Mouse (Mus musculus) testis, adult 2 months (tissue): ENCODE results near the gene Jakmip3. TPM values are rescaled to one million over a fixed set of nuclear protein-coding genes. Genes with fewer than 3 reads are reported as not detected.
A peak's percentile ranks its signal among the peaks of the same experiment; 100 is the strongest.

Experiments
- H3K27ac ChIP-seq: fragments of 200-500 bp; 2 replicates; pipeline ENCODE4 v1.5.1; 2012; ENCODE audit warnings: low read depth, low read length; ENCODE audit not compliant: control insufficient read depth, insufficient read depth
- H3K27me3 ChIP-seq: fragments of 200-500 bp; 2 replicates; pipeline ENCODE4 v1.6.1; 2012; ENCODE audit warnings: mild to moderate bottlenecking, low read length, moderate library complexity; ENCODE audit not compliant: control insufficient read depth, insufficient read depth
- H3K36me3 ChIP-seq: fragments of 200-500 bp; 2 replicates; pipeline ENCODE4 v1.6.1; 2012; ENCODE audit warnings: mild to moderate bottlenecking, low read length; ENCODE audit not compliant: control insufficient read depth, insufficient read depth
- H3K4me1 ChIP-seq: fragments of 200-500 bp; 2 replicates; pipeline ENCODE4 v1.6.1; 2012; ENCODE audit warnings: low read length; ENCODE audit not compliant: control insufficient read depth, insufficient read depth
- H3K4me3 ChIP-seq: fragments of 200-500 bp; 2 replicates; pipeline ENCODE4 v1.5.1; 2012; ENCODE audit warnings: low read depth, mild to moderate bottlenecking, low read length, moderate library complexity, mixed read lengths; ENCODE audit not compliant: control insufficient read depth
- CTCF ChIP-seq: fragments of 200-500 bp; IDR thresholded peaks from 2 replicates; pipeline ENCODE4 v1.5.1; 2012; ENCODE audit warnings: low read depth, mild to moderate bottlenecking, inconsistent platforms, low read length, moderate library complexity; ENCODE audit not compliant: control insufficient read depth, insufficient read depth, insufficient replicate concordance
- POLR2A ChIP-seq: fragments of 200-500 bp; IDR thresholded peaks from 2 replicates; pipeline ENCODE4 v1.6.1; 2012; ENCODE audit warnings: low read depth, mild to moderate bottlenecking, inconsistent platforms, low read length, moderate library complexity; ENCODE audit not compliant: control insufficient read depth
- polyA plus RNA-seq: library from polyadenylated mRNA; depleted of rRNA; stranded (reverse); fragments of >200 nt; gene quantifications from 2 replicates; pipeline ENCODE4 v1.2.3, GENCODE M21; 2012

The Jakmip3 gene
- polyA plus RNA-seq, 1 experiment, result 3.6 TPM

GRCm38 (mm10) chr7:138908768-138909276 is 31.7 kb upstream of the Jakmip3 start:
- Histone ChIP-seq H3K27ac (peak overlapping the region; percentile 93), H3K36me3 (no peaks in the 10 kb centered on the region), H3K27me3 (no peaks in the 10 kb centered on the region), H3K4me1 (peaks cover 13% of the 10 kb centered on the region), H3K4me3 (peak overlapping the region; percentile 99)
- TF ChIP-seq CTCF (no peak), POLR2A (no peak)

GRCm38 (mm10) chr7:138909277-138910192 is 31.0 kb upstream of the Jakmip3 start, which contains the start of gene Bnip3:
Gene Bnip3 (minus strand): TSS chr7:138909519.
- no peaks in the 10 kb centered on the region for H3K36me3 ChIP-seq
- TF ChIP-seq CTCF (no peak), POLR2A (peak; percentile 87)
- peaks cover 13% of the 10 kb centered on the region for H3K4me1 ChIP-seq
- H3K27me3 ChIP-seq, result no peaks in the 10 kb centered on the region
- H3K4me3 ChIP-seq, result peak within 1 kb of the TSS; percentile 99
- H3K27ac ChIP-seq, result peak within 1 kb of the TSS; percentile 93

GRCm38 (mm10) chr7:138910193-138910562 is 30.4 kb upstream of the Jakmip3 start:
- no peaks in the 10 kb centered on the region for H3K36me3 ChIP-seq
- H3K27me3 ChIP-seq, result no peaks in the 10 kb centered on the region
- H3K27ac ChIP-seq, result peak overlapping the region; percentile 54
- peak overlapping the region; percentile 88 for H3K4me3 ChIP-seq
- TF ChIP-seq CTCF, result no peak
- no peak for TF ChIP-seq POLR2A
- H3K4me1 ChIP-seq, result peaks cover 13% of the 10 kb centered on the region

GRCm38 (mm10) chr7:138913616-138914015 is 26.9 kb upstream of the Jakmip3 start:
- Histone ChIP-seq H3K27me3 (no peaks in the 10 kb centered on the region), H3K4me1 (peaks cover 10% of the 10 kb centered on the region), H3K27ac (no peak overlapping the region), H3K4me3 (no peak overlapping the region), H3K36me3 (no peaks in the 10 kb centered on the region)
- TF ChIP-seq POLR2A, result no peak
- TF ChIP-seq CTCF, result no peak

GRCm38 (mm10) chr7:138919156-138919944 is 21.2 kb upstream of the Jakmip3 start:
- Histone ChIP-seq H3K27ac (peak overlapping the region; percentile 79), H3K4me3 (peak overlapping the region; percentile 57), H3K4me1 (peaks cover 8% of the 10 kb centered on the region), H3K36me3 (no peaks in the 10 kb centered on the region), H3K27me3 (no peaks in the 10 kb centered on the region)
- no peak for TF ChIP-seq POLR2A
- TF ChIP-seq CTCF, result no peak

GRCm38 (mm10) chr7:138921611-138922010 is 18.9 kb upstream of the Jakmip3 start:
- no peak overlapping the region for H3K4me3 ChIP-seq
- no peaks in the 10 kb centered on the region for H3K27me3 ChIP-seq
- H3K36me3 ChIP-seq, result no peaks in the 10 kb centered on the region
- peaks cover 8% of the 10 kb centered on the region for H3K4me1 ChIP-seq
- no peak overlapping the region for H3K27ac ChIP-seq
- TF ChIP-seq CTCF (no peak), POLR2A (no peak)
